Mouse (Mus musculus) lung, adult 18-20 months (tissue): ENCODE results near the gene Arhgef28.
"Not testable (repeated sequence)": the region's sequence is repeated elsewhere in the genome, so short reads cannot be mapped to it uniquely, and the experiment has no call there.

Experiments
- DNase-seq, 2 experiments: peaks; one replicate each; pipeline ENCODE4 v3.0.0; 2022; ENCODE audit warnings: mixed read lengths in 2 of 2

Gene Arhgef28

GRCm38 (mm10) chr13:98069646-98070045 lies 136.6 kb downstream of the Arhgef28 start:
- no peak for DNase-seq

DNA sequence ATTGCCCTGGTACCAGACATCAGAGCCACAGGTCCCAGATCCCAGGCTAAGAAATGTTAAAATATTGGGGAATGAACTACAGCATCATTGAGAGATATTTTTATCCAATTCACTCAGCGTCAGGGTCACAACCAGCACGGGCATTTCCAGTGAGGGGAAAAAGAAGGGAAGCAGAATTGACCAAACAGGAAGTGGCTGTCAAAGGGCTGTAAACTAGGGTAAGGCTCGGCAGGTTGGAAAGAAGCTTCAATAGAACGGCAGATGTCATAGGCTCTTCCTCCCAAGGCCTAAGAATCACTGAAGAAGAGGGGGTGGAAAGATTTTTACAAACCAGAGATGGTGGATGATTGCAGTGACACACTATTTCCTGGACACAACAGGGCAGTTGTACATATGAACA lies 143.4 kb downstream of the Arhgef28 start:
- DNase-seq: no peak

DNA sequence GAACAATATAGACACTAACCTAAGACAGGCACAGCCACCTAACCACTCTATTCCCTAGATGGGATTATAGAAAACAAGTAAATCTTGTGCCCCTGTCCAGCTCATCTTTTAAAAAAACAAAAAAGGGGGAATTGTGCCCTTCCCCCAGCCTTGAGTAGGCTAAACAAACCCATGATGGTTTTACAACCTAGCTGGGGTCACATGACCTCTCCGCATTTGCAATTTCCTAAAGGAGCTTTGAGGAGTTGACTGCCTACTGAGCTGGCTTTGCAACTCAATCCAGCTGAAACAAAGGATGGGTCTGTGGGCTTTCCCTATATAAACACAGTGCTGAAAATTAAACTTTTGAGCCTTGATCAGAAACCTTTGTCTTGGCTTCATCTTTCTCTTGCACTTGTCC lies 146.1 kb downstream of the Arhgef28 start:
- DNase-seq: not testable (repeated sequence)

DNA sequence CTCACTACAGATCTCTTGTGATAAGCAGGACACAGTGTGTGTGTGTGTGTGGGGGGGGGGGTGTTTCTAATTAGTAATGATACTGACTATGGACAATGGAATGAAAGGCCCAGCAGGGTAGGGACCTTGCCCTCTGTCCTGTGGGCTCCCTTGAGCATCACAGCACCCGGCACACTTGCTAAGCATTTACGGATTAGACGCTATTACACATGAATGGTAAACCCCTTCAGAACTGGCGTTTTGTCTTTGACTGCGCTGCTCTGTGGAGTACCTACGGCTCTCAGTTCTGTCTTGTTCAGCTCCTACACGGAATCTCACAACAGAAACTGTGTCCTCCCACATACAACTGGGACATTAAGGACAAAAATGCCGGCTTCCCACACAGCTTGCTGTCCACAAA lies 151.0 kb downstream of the Arhgef28 start:
- DNase-seq: no peak

GRCm38 (mm10) chr13:98040628-98041150 lies 165.6 kb downstream of the Arhgef28 start:
- peak; percentile 53 to 67 for DNase-seq

DNA sequence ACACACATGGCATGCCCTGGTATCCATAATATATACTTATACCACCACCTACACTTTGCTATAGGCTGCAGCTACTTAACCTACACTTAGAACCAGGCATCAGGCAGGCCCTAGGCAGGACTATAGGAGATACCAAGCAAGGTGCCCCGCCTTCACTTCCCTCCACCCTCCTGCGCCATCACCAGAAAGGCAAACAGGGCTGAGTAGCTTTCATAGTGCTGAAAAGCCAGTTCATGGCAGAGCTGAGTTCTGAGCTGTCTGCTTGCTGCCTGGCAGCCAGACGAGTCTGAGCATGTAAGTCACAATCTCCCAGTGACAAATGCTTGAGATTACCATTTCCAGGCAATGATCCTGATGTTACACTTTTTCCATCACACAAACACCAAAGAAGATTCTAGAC lies 167.5 kb downstream of the Arhgef28 start:
- DNase-seq: no peak

DNA sequence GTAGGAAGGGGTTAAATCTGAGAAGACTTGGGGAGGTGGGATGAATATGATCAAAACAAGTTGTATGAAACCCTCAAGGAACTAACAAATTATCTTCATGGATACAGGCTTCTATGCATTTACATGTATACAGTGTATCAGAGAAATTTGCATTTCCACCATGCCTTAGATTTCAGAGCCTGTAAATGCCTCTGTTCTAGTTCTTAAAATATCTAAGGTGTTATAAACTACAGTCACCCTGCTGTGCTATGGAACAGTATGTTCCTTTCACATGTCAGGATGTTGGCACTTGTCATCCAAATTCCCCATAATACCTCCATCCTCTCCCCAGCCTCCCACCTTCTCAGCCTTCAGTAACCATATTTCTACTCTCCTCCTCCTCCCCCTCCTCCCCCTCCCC lies 168.5 kb downstream of the Arhgef28 start:
- DNase-seq: no peak

DNA sequence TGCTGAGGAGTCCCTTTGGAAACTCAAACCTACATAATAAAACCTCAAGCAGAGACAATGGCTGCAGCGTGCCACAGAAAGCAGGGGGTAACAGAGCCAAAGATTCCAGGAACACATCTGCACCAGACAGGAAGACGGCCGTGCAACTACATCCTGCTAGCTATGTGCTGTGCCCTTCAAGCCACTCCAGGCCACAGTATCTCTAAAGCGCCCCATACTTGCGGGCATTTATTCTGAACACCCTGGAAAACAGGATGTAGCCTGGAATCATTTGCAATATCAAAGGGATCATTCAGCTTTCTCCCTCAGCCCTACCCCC lies 174.6 kb downstream of the Arhgef28 start:
- no peak for DNase-seq

- peak; percentile 74 to 85 for DNase-seq
These were observed 175.1 kb downstream of the Arhgef28 start for GRCm38 (mm10) chr13:98030959-98031641.

DNA sequence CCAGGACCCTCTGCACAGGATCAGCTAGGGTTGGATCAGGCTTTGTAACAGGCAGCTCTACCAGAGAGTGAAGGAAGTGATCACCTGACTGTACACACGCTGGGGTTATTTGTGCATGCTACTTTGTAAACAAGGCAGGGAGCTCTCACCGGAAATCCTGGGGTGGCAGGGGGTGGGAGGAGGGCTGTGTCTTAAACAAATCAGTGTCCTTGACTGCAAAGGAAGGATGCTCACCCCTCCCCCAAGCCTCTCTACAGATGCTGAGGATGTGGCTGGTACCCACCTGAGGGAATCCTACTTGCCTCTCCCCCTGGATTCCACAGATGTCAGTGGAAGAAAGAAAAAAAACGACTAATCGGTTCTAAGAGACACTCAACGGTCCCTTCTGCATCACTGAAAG lies 176.2 kb downstream of the Arhgef28 start:
- no peak for DNase-seq

GRCm38 (mm10) chr13:98028711-98029250 lies 177.5 kb downstream of the Arhgef28 start:
- DNase-seq: no peak

DNA sequence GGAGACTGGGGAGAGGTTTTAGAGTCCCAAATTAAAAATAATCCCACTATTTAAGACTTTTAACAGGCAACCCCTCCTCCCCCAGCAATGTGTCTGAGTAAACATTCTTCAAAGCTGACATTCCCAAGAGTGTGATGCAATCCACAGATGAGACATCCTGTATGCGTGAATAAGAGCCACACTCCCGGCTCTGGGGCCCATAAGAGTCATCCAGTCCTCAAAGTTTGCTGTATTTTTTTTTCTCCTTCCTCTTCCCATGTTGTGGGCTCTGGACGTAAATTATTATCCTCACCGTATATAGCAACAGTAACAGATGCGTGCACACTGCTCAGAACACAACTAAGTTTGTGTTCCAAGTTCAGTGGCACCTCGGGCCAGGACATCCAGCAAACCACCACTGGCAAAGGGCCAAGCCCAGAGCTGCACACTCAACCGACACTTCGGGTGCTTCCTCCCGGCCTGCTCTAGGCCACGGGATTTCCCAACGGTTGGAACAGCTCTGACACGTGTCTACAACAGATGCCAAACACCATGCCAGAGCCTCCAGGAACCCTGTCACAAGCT lies 178.5 kb downstream of the Arhgef28 start:
- peak; percentile 74 to 87 for DNase-seq

DNA sequence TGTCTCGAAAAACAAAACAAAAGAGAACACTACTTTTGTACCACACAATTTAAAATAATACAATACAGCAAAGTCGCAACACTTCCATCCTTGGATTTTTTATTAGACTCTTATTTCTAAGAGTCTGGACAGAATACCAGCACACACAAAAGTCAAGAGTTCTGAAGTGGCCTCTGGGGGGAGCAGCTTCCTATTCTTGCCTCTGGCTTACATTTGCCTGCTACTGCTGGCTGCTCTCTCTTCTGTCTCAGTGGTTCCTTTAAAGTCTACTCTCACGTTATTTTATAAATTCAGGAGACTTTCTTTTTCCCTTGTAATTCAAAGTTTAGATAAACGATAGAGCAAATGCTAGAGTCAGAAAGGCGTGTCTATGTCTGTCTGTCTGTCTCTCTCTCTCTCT lies 179.1 kb downstream of the Arhgef28 start:
- DNase-seq: peak; percentile 34 to 56

DNA sequence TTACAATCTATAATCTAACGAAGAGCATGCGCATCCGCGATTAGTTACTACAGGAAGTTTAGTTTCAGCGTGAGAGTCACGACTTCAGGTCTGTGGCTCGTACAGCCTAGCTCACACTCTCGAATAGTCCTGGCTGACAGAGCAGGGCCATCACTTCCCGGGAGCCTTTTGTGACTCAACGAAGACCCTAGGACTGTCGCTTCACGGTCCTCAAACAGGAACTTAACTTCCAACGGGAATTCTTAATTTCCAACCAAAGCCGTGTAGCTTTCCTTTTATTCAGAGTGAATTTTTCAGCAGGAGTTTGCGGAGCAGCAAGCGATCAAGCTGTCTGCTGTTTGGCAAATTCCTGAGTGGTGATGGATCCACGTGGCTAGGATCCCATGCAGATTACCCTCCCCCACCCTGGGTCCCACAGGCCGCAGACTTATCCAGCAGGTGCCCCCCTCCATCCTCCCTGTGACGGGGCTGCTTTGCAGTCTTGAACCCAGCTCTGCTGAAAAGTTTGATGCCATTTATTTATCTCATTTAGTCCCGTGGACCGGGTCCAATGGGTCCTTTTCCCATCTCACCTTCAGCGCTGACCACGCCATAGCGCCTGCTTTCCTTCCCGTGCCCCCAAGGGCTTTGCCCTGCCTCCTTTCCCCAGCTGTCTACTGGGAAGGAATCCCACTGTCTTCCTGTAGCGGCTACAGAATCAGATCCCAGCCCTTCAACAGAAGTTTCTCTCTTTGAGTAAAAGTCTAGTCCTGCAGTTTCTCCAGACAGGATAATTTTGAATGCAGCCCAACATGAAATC lies 180.3 kb downstream of the Arhgef28 start:
- DNase-seq: no peak

- no peak for DNase-seq
These were observed 181.1 kb downstream of the Arhgef28 start for GRCm38 (mm10) chr13:98025162-98025561.

GRCm38 (mm10) chr13:98024680-98025079 lies 181.6 kb downstream of the Arhgef28 start:
- DNase-seq: no peak

- no peak for DNase-seq
These were observed 184.3 kb downstream of the Arhgef28 start for GRCm38 (mm10) chr13:98021906-98022305.

GRCm38 (mm10) chr13:98018837-98019236 lies 187.4 kb downstream of the Arhgef28 start:
- DNase-seq: not testable (repeated sequence)

- DNase-seq: peak in 1 of 2 experiments; percentile 66
These were observed 189.2 kb downstream of the Arhgef28 start for GRCm38 (mm10) chr13:98016923-98017588.

GRCm38 (mm10) chr13:98015981-98016922 lies 190.0 kb downstream of the Arhgef28 start:
- peak; percentile 34 to 57 for DNase-seq

- DNase-seq: peak in 1 of 2 experiments; percentile 20
These were observed 191.3 kb downstream of the Arhgef28 start for GRCm38 (mm10) chr13:98014892-98015291.

GRCm38 (mm10) chr13:98013715-98014114 lies 192.5 kb downstream of the Arhgef28 start:
- DNase-seq: peak; percentile 62 to 78
